Mouse (Mus musculus) MEL-GATA-1-ER (cell line): ENCODE results near the gene Plxna2.

Source experiments
- DNase-seq: peaks from one replicate; pipeline ENCODE4 v3.0.0-alpha.2; 2012; ENCODE audit warnings: low read depth; ENCODE audit errors: extremely low read depth

Plxna2 gene

DNA sequence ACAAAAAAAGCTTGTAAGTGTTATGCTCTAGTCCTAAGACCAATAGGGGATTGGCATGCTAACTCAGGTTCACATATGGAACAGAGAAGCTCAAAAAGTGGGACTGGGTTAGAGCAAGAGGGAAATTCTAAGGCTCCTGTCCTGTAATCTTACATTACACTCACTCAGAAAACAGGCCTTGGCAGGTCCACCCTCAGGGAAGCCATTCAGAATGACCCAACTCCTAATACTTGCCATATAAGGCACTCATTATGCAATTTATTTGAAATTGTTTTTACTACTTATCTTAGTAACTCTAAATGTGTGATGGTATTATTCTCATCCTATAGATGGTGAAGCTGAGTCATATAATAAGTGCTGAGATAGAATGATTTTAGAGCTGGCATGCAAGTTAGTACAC lies 146.9 kb downstream of the Plxna2 start:
- no peak for DNase-seq

DNA sequence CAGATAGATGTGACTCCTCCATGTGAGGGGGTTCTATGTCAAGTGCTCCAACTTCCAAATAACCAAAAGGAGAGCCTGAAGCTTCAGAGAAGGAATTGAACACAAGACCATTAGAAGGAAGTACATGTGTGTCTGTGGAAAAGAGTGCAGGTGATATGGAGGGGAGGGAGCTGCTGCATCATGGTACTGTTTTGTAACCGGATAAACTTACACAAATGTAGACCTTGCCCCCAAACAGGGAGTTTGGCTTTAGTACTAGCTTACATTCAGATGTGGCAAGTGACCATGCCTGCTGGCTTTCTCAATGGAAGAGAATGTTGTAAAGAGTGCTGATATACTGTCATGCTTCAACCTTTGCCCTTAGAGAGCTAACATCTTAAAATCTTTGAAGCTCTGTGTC lies 150.8 kb downstream of the Plxna2 start:
- DNase-seq: no peak

GRCm38 (mm10) chr1:194772053-194772452 lies 154.0 kb downstream of the Plxna2 start:
- DNase-seq: no peak

GRCm38 (mm10) chr1:194773899-194774298 lies 155.9 kb downstream of the Plxna2 start:
- no peak for DNase-seq

GRCm38 (mm10) chr1:194774350-194774749 lies 156.3 kb downstream of the Plxna2 start:
- no peak for DNase-seq

DNA sequence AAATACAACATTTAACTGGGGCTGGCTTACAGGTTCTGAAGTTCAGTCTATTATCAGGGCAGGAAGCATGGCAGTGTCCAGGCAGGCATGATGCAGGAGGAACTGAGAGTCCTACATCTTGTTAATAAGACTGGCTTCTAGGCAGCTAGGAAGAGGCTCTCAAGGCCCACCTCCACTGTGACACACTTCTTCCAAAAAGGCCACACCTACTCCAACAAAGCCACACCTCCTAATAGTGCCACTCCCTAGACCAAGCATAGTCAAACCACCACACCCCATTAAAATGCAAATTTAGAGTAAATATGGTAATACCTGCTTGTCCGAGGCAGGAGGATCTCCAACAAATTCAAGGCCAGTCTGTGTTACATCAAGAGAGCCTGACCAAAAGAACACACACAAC lies 156.7 kb downstream of the Plxna2 start:
- DNase-seq: no peak

GRCm38 (mm10) chr1:194775656-194776374 lies 157.8 kb downstream of the Plxna2 start:
- DNase-seq: no peak

DNA sequence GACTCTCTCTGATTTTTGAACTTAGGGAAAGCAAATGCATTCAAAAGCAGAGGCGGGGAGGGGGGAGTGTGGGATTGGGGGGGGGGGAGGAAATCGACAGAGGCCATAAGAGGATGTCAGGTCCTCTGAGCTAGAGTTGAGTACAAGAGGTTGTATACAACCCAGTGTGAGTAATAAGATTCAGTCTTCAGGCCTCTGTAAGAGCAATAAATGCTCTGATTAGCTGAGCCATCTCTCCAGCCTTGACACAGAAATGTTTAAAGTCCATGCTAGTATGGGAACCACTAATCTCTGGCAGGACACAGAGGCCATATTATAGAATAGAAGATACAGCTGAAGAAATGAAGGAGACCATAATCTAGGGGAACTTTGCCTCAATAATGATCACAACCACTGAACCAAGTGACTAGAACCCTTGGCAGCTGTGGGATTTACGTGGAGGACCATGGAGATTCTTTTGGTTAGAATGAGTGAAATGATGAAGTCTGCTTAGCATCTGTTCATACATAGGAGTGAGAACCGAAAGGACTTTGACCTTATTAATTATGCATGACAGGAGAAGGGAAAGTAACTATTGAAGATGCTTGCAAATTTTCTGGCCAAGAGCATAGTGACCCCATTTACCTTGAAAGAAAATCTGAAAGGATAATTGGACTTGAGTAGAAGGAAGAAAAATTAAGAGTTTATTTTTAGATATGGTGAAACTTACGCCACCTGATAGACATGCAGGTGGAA lies 158.7 kb downstream of the Plxna2 start:
- no peak for DNase-seq

DNA sequence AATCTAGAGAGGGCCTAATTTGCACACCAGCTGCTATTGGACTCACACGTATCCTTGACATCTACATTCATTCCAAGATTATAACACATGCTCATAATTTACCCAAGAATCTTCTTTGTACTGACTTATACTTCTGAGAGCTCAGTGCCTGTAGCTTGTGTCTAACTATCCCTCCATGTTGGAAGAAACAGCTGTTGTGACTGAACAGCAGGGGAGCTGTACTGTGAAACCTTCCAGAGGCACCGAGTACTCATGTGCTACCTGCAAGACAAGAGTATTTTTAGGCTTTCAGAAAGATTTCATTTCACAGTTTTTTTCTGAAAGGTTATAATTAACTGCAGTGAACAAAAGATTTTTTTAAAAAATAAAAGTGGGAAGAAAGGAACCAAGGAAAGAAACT lies 159.6 kb downstream of the Plxna2 start:
- no peak for DNase-seq

DNA sequence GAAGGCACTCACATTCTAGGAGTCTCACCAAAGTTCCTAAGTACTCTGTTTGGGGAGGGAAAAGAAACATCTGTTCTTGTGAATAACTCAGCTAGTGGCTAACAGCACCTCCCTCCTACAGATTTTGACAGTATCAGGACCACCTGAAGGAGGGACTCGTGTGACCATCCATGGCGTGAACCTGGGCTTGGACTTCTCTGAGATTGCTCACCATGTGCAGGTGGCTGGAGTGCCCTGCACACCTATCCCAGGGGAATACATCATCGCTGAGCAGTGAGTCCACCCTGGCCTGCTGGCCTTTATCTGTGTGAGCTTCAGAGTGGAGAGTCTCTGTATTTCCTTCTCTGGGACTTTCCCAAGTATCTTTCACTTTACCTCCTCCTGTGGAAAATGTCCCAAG lies 162.4 kb downstream of the Plxna2 start:
- no peak for DNase-seq

GRCm38 (mm10) chr1:194780794-194781390 lies 162.9 kb downstream of the Plxna2 start:
- DNase-seq: no peak

GRCm38 (mm10) chr1:194781556-194781955 lies 163.5 kb downstream of the Plxna2 start:
- DNase-seq: no peak

- DNase-seq: no peak
Observed at GRCm38 (mm10) chr1:194782325-194782724, 164.3 kb downstream of the Plxna2 start.

GRCm38 (mm10) chr1:194787626-194788025 lies 169.6 kb downstream of the Plxna2 start:
- DNase-seq: no peak

DNA sequence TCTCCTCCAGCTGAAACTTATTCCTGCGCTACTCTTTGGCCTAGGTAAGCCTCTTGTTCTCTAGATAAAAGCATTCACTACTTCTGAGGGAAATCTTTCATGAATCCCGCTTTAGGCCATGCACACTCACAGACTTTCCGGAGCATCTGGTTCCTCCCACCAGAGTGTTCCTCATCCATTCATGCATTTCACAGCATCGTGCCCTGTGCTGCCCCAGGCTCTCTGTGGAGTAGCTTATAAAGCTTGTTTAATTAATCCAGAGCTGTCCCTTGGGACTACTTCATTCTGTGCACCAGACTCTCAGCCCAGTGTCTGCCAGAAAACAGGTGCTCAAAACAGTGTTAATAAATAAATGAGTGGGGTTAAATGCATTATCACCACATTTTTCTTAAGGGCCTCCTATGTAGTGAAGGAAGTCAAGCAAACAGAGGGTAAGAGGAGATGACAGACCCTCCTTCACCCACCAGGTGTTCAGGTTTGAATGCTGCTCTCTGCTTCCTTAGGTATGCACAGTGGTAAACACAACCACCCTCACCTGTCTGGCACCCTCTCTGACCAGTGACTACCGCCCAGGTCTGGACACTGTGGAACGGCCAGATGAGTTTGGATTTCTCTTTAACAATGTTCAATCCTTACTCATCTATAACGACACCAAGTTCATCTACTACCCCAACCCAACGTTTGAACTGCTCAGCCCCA lies 175.4 kb downstream of the Plxna2 start:
- DNase-seq: no peak

DNA sequence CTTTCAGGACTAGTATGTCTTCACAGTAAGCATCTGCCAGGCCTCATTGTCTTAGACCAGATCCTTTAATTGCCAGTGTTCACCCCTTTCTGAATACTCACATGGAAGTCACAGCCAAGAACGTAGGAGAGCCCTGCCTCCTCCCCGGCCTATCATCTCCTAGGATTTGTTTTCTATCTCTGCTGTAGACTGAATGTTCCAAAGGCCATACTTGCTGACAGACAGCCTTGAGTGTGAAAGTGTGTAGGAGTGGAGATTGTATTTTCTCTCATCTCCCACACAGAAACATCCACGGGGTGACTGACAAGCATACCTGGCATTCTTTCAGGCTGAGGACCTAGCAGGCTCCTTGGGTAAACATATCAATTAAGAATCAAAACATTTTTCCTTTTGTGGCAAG lies 177.3 kb downstream of the Plxna2 start:
- no peak for DNase-seq

DNA sequence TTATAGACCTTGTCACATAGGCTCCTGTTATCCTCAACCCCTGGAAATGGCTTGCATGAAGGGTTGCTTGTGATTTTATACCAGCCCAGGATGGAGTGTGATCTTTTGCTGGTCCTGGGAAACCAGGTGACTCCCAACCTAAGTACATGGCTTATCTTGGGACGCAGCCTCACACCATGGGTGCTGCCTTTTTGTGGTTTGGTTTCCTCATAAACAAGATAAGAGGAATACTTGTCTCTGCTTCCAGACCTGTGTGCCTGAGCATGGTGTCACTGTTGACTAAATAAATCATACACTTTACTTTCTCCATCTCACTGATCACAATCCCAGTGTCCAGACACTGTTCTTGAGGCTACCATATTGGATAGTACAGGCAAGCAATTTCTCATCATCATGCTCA lies 179.8 kb downstream of the Plxna2 start:
- DNase-seq: no peak

DNA sequence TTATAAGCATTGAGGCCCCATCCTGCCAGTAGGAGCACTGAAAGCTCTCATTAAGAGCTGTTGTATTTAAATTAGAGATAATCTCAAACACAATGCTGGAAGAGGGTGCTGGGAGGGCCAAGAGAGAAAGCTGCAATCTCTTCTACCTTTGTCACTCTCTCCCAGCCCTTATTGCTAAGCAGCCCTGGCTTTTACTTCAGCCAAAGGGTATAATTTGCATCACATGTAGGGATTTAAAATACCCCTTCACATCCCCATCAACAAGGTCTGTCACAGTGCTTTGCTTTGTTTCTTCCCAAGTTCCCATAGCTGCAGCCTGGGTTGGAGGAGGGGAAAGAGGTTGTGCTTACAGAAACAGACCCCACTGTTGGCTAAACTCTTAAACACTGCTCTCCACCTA lies 180.5 kb downstream of the Plxna2 start:
- DNase-seq: no peak

- no peak for DNase-seq
Observed at GRCm38 (mm10) chr1:194808261-194808660, 190.2 kb downstream of the Plxna2 start.

DNA sequence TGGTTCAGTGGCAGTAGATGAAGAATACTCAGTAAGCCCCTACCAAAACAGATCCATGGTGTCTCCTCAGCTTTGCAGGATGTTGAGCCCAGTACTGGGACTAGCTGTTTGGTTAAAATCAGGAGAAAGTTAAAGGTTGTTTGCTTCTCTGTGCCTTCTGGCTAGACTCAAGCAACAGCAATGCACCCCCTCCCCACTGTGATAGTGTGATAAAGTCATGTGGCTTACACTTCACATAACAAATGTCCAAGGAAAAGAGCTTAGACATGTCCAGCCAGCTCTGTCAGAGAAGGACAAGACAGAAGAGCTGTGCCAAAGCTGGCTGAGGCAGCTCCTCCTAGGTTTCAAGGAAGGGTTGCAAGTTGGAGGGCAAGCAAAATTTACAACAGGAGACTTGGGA lies 190.7 kb downstream of the Plxna2 start:
- no peak for DNase-seq

DNA sequence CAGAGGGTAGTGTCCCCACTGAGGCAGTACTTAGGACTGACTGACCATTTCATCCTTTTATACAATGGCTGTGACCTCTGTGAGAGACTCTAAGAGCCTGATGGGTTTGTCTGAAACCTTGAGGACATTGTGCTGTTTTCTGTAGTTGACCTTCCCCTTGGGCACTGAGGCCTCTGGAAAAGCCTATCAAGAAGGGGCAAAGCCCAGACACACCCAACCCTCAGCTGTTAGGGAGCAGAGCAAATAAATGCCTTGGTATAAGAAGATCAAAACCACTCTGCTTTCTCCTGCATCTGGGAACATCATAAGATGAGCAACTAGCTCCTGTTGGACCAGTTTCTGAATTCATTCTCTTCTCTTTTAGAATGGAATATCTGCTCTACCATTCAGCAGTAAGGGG lies 191.6 kb downstream of the Plxna2 start:
- no peak for DNase-seq

DNA sequence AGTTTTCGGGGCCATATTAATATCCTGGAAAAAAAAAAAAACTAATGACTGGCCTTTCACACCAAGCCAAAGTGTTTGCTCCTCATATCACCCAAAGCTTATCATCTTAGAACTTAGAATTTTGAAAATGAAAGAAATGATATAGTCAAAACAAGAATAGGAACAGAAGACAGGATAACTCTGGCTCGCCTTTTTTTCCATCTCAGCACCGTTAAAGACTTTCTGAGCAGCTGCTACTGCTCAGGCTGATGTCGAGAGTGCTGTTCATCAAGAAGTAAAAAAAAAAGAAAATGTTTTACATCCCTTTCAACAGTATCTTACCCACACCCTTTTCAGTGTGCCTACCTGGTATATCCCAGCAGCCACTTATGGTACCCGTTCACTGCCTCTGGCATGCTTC lies 196.2 kb downstream of the Plxna2 start:
- DNase-seq: no peak
